ENCODE assay signal across 8 mouse cellular contexts in the genomic region with DNA sequence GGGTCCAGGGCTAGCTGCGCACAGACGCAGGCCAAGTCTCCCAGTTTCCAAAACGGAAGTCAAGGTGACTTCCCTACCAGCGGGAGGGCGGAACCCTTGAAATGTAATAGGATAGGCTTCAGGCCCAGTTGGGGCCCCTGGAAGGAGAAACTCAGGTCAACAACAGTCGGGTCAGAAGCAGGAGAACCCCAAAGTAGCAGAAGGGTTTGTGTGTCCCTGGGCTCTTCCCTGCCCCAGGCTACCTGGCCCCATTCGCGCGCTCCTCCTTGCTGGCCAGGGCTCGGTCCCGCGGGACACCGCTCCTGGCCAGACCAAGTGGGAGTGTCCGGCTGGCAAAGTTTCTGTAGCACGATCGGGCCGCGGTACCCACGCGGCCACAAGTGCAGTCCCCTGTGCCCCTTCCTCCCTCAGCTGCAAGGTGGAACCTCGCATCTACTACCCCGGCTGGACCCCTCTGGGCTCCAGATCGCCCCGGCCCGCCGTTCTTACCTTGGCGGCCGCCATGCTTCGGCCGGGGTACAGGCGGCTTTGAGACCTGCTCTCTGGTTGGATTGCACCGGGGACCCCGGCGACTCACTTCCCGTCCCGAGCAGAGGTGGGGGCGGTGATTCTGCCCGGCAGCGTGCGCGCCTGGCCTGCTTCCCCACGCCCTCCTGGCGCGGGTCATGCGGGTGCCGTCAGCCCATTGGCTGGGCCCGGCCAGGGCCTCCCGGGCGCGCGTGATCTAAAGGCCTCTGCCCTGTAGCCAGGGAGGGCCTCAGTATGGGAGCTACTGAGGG. TPM values are rescaled to one million over a fixed set of nuclear protein-coding genes. Genes with fewer than 3 reads are reported as not detected.
DNase-seq lines count a peak whose midpoint lies in the region; ATAC-seq and TF ChIP-seq lines count a peak whose summit lies in the region.

Gene Slc25a13, minus strand, starts transcription at position 667 of the 779 bp plus-strand sequence.

- under 1% methylated on average over 50 of the region's 51 CpGs for WGBS in liver, postnatal 0 days (ENCODE audit: insufficient replicate concordance)
- WGBS in neural tube, embryonic 12.5 days, result under 1% methylated on average over 51 of the region's 51 CpGs

- peak; percentile 96 for ATAC-seq in common myeloid progenitor, adult 5-6 weeks (replicated peaks; ENCODE audit: low read depth, poor library complexity, severe bottlenecking)
- peak; percentile 86 for ATAC-seq in liver, postnatal 0 days
- ATAC-seq in neural tube, embryonic 12.5 days (ENCODE audit: low FRiP score, low read depth), result peak; percentile 96

- H3K27me3 ChIP-seq in liver, postnatal 0 days (ENCODE audit: insufficient read depth, low read length), result no peaks in the 10 kb centered on the region
- no peaks in the 10 kb centered on the region for H3K27me3 ChIP-seq in neural tube, embryonic 12.5 days (replicated peaks)

- TF ChIP-seq CTCF in liver, postnatal 0 days (IDR thresholded peaks at IDR 0.05; ENCODE audit: low read depth), result no peak

- no peaks in the 10 kb centered on the region for H3K36me3 ChIP-seq in liver, postnatal 0 days (replicated peaks; ENCODE audit: insufficient read depth, low read length)
- H3K36me3 ChIP-seq in neural tube, embryonic 12.5 days, result no peaks in the 10 kb centered on the region

- H3K9ac ChIP-seq in liver, postnatal 0 days (replicated peaks), result peak within 1 kb of the TSS; percentile 95
- peak within 1 kb of the TSS; percentile 66 for H3K9ac ChIP-seq in neural tube, embryonic 12.5 days

- peak within 1 kb of the TSS; percentile 89 for H3K4me2 ChIP-seq in liver, postnatal 0 days (ENCODE audit: low read depth, low read length)
- H3K4me2 ChIP-seq in neural tube, embryonic 12.5 days (replicated peaks), result peak within 1 kb of the TSS; percentile 91

- peak; percentile 48 to 52 for DNase-seq in urinary bladder, adult 18-20 months (ENCODE audit: low spot score in 2 of 2)
- DNase-seq in urinary bladder, postnatal 10 days (ENCODE audit: low spot score), result no peak
- DNase-seq in heart, adult 11 months, result peak; percentile 99
- DNase-seq in kidney, adult 11 months, result peak; percentile 90
- peak; percentile 87 for DNase-seq in liver, postnatal 0 days
- DNase-seq in testis, postnatal 14 days (ENCODE audit: low spot score), result peak; percentile 64

- H3K27ac ChIP-seq in liver, postnatal 0 days (ENCODE audit: low read depth), result peak within 1 kb of the TSS; percentile 98
- H3K27ac ChIP-seq in neural tube, embryonic 12.5 days, result no peak within 1 kb of the TSS

- peaks cover 16% of the 10 kb centered on the region; the same call in 1 of the 2 replicates for H3K4me1 ChIP-seq in liver, postnatal 0 days (ENCODE audit: insufficient read depth)
- peaks cover 10% of the 10 kb centered on the region; the same call in 1 of the 2 replicates for H3K4me1 ChIP-seq in neural tube, embryonic 12.5 days

- no peak for TF ChIP-seq EP300 in liver, postnatal 0 days (IDR thresholded peaks at IDR 0.05; ENCODE audit: low read depth)

- H3K9me3 ChIP-seq in liver, postnatal 0 days (ENCODE audit: low read length), result no peaks in the 10 kb centered on the region
- no peaks in the 10 kb centered on the region for H3K9me3 ChIP-seq in neural tube, embryonic 12.5 days

- H3K4me3 ChIP-seq in liver, postnatal 0 days (ENCODE audit: low read depth, low read length), result peak within 1 kb of the TSS; percentile 76
- H3K4me3 ChIP-seq in neural tube, embryonic 12.5 days, result peak within 1 kb of the TSS; percentile 66

RNA-seq across cellular contexts. Expression of gene Slc25a13, which starts in this region (rescaled TPM):
- 30.9 and 58.0 TPM in 2 replicates for total RNA-seq in common myeloid progenitor, adult 5-6 weeks (2017)
- polyA plus RNA-seq in liver, postnatal 0 days (2015; fragmentation: Nextera tagmentation; extraction: Ambion mirVana), result 160 and 167 TPM in 2 replicates
- polyA plus RNA-seq in neural tube, embryonic 12.5 days (2016; fragmentation: Nextera tagmentation; extraction: Ambion mirVana), result 17.4 and 17.9 TPM in 2 replicates
